Mouse (Mus musculus): Measurements from ENCODE around the gene Ptpn14. TPM values are rescaled to one million over a fixed set of nuclear protein-coding genes. Genes with fewer than 3 reads are reported as not detected.

The Ptpn14 gene
- polyA plus RNA-seq, 1 experiment, result 7.1 TPM

- no peaks in the 10 kb centered on the region for H3K27me3 ChIP-seq (ENCODE audit: control insufficient read depth, insufficient read depth, low read length)
- no peak overlapping the region for H3K4me3 ChIP-seq (ENCODE audit: extremely low read depth, insufficient read depth, insufficient read length)
- TF ChIP-seq CTCF (IDR thresholded peaks at IDR 0.05; ENCODE audit: extremely low read depth, insufficient read depth, insufficient read length, insufficient replicate concordance), result no peak
- TF ChIP-seq POLR2A (IDR thresholded peaks at IDR 0.05; ENCODE audit: low read depth, low read length), result no peak
- H3K27ac ChIP-seq (ENCODE audit: insufficient read depth, low read length), result no peak overlapping the region
- no peak for DNase-seq (ENCODE audit: low read depth in 1 of 2, low spot score in 2 of 2)
- WGBS, result 74% methylated on average over 4 of the region's 4 CpGs
- H3K36me3 ChIP-seq (ENCODE audit: control insufficient read depth, insufficient read depth, low read length), result no peaks in the 10 kb centered on the region
- peaks cover 3% of the 10 kb centered on the region; the same call in 1 of the 2 replicates for H3K4me1 ChIP-seq (ENCODE audit: control insufficient read depth, insufficient read depth, insufficient read length)
Measured at GRCm38 (mm10) chr1:189872050-189872449, 144.0 kb downstream of the Ptpn14 start.

GRCm38 (mm10) chr1:189873591-189873990 is 145.5 kb downstream of the Ptpn14 start:
- no peak overlapping the region for H3K27ac ChIP-seq (ENCODE audit: insufficient read depth, low read length)
- no peak overlapping the region for H3K4me3 ChIP-seq (ENCODE audit: extremely low read depth, insufficient read depth, insufficient read length)
- TF ChIP-seq CTCF (IDR thresholded peaks at IDR 0.05; ENCODE audit: extremely low read depth, insufficient read depth, insufficient read length, insufficient replicate concordance), result no peak
- no peak for TF ChIP-seq POLR2A (IDR thresholded peaks at IDR 0.05; ENCODE audit: low read depth, low read length)
- DNase-seq (ENCODE audit: low read depth in 1 of 2, low spot score in 2 of 2), result no peak
- WGBS, result 90% methylated on average over 8 of the region's 8 CpGs
- no peaks in the 10 kb centered on the region for H3K27me3 ChIP-seq (ENCODE audit: control insufficient read depth, insufficient read depth, low read length)
- H3K36me3 ChIP-seq (ENCODE audit: control insufficient read depth, insufficient read depth, low read length), result no peaks in the 10 kb centered on the region
- H3K4me1 ChIP-seq (ENCODE audit: control insufficient read depth, insufficient read depth, insufficient read length), result no peaks in the 10 kb centered on the region

- H3K4me3 ChIP-seq (ENCODE audit: extremely low read depth, insufficient read depth, insufficient read length), result no peak overlapping the region
- no peak overlapping the region for H3K27ac ChIP-seq (ENCODE audit: insufficient read depth, low read length)
- TF ChIP-seq POLR2A (IDR thresholded peaks at IDR 0.05; ENCODE audit: low read depth, low read length) (no peak), CTCF (IDR thresholded peaks at IDR 0.05; ENCODE audit: extremely low read depth, insufficient read depth, insufficient read length, insufficient replicate concordance) (no peak)
- no peak for DNase-seq (ENCODE audit: low read depth in 1 of 2, low spot score in 2 of 2)
- no peaks in the 10 kb centered on the region for H3K4me1 ChIP-seq (ENCODE audit: control insufficient read depth, insufficient read depth, insufficient read length)
- H3K27me3 ChIP-seq (ENCODE audit: control insufficient read depth, insufficient read depth, low read length), result no peaks in the 10 kb centered on the region
- 70% methylated on average over 6 of the region's 6 CpGs for WGBS
- H3K36me3 ChIP-seq (ENCODE audit: control insufficient read depth, insufficient read depth, low read length), result no peaks in the 10 kb centered on the region
Measured at GRCm38 (mm10) chr1:189875439-189875861, 147.4 kb downstream of the Ptpn14 start.

DNA sequence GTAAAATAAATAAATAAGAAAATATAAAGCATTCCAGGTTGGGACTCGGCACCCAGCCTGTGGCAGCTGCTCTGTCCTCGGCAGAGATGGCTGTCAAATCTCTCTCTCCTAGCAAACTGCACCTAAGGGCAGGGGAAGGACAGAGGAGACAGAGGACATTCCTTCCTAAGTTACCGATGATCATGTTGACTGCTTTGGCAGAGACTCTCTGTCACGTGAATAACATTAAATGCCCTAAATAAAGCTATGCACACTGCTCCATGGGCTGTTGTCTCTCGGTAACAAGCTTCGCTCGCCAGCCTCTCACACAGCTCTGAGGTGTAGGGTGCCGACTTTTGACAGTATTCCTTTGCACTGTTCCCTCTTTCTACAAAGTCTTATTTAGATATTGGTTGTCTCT is 148.1 kb downstream of the Ptpn14 start:
- no peaks in the 10 kb centered on the region for H3K36me3 ChIP-seq (ENCODE audit: control insufficient read depth, insufficient read depth, low read length)
- TF ChIP-seq POLR2A (IDR thresholded peaks at IDR 0.05; ENCODE audit: low read depth, low read length) (no peak), CTCF (IDR thresholded peaks at IDR 0.05; ENCODE audit: extremely low read depth, insufficient read depth, insufficient read length, insufficient replicate concordance) (no peak)
- no peaks in the 10 kb centered on the region for H3K4me1 ChIP-seq (ENCODE audit: control insufficient read depth, insufficient read depth, insufficient read length)
- no peak overlapping the region for H3K27ac ChIP-seq (ENCODE audit: insufficient read depth, low read length)
- no peaks in the 10 kb centered on the region for H3K27me3 ChIP-seq (ENCODE audit: control insufficient read depth, insufficient read depth, low read length)
- no peak overlapping the region for H3K4me3 ChIP-seq (ENCODE audit: extremely low read depth, insufficient read depth, insufficient read length)
- WGBS, result 91% methylated on average over 8 of the region's 8 CpGs
- no peak for DNase-seq (ENCODE audit: low read depth in 1 of 2, low spot score in 2 of 2)

DNA sequence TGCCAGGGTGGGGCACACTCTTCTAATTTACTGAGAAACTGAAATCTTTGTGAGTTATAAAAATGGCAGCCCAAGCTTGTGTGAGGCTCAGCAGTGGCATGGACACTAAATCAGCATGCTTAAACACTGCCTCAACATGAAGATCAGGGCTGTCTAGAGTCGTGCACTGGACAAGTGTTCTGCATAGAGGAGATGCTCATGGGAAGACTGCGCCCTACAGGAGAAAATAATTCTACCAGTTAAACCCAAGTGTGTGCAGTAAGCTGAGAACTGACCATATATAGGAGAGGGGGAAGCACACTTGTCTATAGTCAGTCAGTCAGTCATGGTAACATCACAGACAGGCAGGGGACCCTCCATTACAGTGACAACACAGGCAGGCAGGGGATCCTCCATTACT is 151.1 kb downstream of the Ptpn14 start:
- Histone ChIP-seq H3K4me1 (ENCODE audit: control insufficient read depth, insufficient read depth, insufficient read length) (no peaks in the 10 kb centered on the region), H3K4me3 (ENCODE audit: extremely low read depth, insufficient read depth, insufficient read length) (no peak overlapping the region), H3K27ac (ENCODE audit: insufficient read depth, low read length) (no peak overlapping the region), H3K36me3 (ENCODE audit: control insufficient read depth, insufficient read depth, low read length) (no peaks in the 10 kb centered on the region), H3K27me3 (ENCODE audit: control insufficient read depth, insufficient read depth, low read length) (no peaks in the 10 kb centered on the region)
- DNase-seq (ENCODE audit: low read depth in 1 of 2, low spot score in 2 of 2), result no peak
- 70% methylated on average over 2 of the region's 2 CpGs for WGBS
- TF ChIP-seq CTCF (IDR thresholded peaks at IDR 0.05; ENCODE audit: extremely low read depth, insufficient read depth, insufficient read length, insufficient replicate concordance) (no peak), POLR2A (IDR thresholded peaks at IDR 0.05; ENCODE audit: low read depth, low read length) (no peak)

DNA sequence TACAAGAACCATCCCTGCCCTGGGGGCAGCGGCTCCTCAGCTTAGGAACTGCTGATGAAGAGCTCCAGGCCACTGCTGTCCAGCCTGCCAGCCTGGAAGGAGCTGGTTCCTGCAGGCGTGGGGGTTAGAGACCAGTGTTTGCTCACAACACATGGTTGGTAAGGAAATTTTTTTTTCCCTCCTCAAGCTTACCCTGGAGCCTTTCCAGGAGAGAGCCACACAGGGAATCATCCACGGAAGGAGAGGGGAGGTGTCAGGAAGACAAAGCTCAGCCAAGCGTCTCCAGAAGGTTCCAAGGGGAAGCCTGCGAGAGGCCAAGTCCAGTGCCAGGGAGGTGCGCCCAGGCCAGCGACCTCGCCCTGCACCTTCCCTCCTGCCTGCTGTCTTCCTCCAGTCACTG is 151.9 kb downstream of the Ptpn14 start:
- no peak for TF ChIP-seq POLR2A (IDR thresholded peaks at IDR 0.05; ENCODE audit: low read depth, low read length)
- no peak for TF ChIP-seq CTCF (IDR thresholded peaks at IDR 0.05; ENCODE audit: extremely low read depth, insufficient read depth, insufficient read length, insufficient replicate concordance)
- DNase-seq (ENCODE audit: low read depth in 1 of 2, low spot score in 2 of 2), result no peak
- Histone ChIP-seq H3K27ac (ENCODE audit: insufficient read depth, low read length) (no peak overlapping the region), H3K4me1 (ENCODE audit: control insufficient read depth, insufficient read depth, insufficient read length) (no peaks in the 10 kb centered on the region), H3K4me3 (ENCODE audit: extremely low read depth, insufficient read depth, insufficient read length) (no peak overlapping the region), H3K27me3 (ENCODE audit: control insufficient read depth, insufficient read depth, low read length) (no peaks in the 10 kb centered on the region), H3K36me3 (ENCODE audit: control insufficient read depth, insufficient read depth, low read length) (no peaks in the 10 kb centered on the region)
- WGBS, result 88% methylated on average over 8 of the region's 8 CpGs

- Histone ChIP-seq H3K36me3 (ENCODE audit: control insufficient read depth, insufficient read depth, low read length) (no peaks in the 10 kb centered on the region), H3K27ac (ENCODE audit: insufficient read depth, low read length) (no peak overlapping the region)
- WGBS, result 91% methylated on average over 14 of the region's 14 CpGs
Measured at GRCm38 (mm10) chr1:189880745-189881144, 152.7 kb downstream of the Ptpn14 start.

More at GRCm38 (mm10) chr1:189880745-189881144, 152.7 kb downstream of the Ptpn14 start:
- TF ChIP-seq POLR2A (IDR thresholded peaks at IDR 0.05; ENCODE audit: low read depth, low read length) (no peak), CTCF (IDR thresholded peaks at IDR 0.05; ENCODE audit: extremely low read depth, insufficient read depth, insufficient read length, insufficient replicate concordance) (no peak)
- Histone ChIP-seq H3K4me1 (ENCODE audit: control insufficient read depth, insufficient read depth, insufficient read length) (no peaks in the 10 kb centered on the region), H3K4me3 (ENCODE audit: extremely low read depth, insufficient read depth, insufficient read length) (no peak overlapping the region), H3K27me3 (ENCODE audit: control insufficient read depth, insufficient read depth, low read length) (no peaks in the 10 kb centered on the region)
- no peak for DNase-seq (ENCODE audit: low read depth in 1 of 2, low spot score in 2 of 2)

All from spleen, adult 2 months (tissue).